Mouse (Mus musculus) small intestine, adult 2 months (tissue): Measurements from ENCODE around the gene Tram2.

Source experiments
- CTCF ChIP-seq: fragments of 200-500 bp; IDR thresholded peaks from 2 replicates; pipeline ENCODE4 v1.5.1; 2012; ENCODE audit warnings: low read depth, mild to moderate bottlenecking, control low read depth, inconsistent platforms, low read length, moderate library complexity, mixed read lengths; ENCODE audit not compliant: insufficient replicate concordance, insufficient read length; ENCODE audit errors: extremely low read depth
- POLR2A ChIP-seq: fragments of 200-500 bp; IDR thresholded peaks from 2 replicates; pipeline ENCODE4 v1.6.1; 2012; ENCODE audit warnings: low read depth, mild to moderate bottlenecking, control low read depth, inconsistent platforms, low read length, moderate library complexity

GRCm38 (mm10) chr1:21006775-21007174 lies 72.3 kb downstream of the Tram2 start:
- TF ChIP-seq POLR2A (no peak), CTCF (no peak)
